Mouse (Mus musculus) heart, postnatal 0 days (tissue): ENCODE measurements at regions not wholly inside any gene's neighbourhood (a gene's known extent, or its start where the extent isn't known, plus 50 kb on each side); places are given as distances from the start of the nearest gene placed in this dataset.

Experiments
- CTCF ChIP-seq: IDR thresholded peaks from 2 replicates; pipeline ENCODE4 v1.5.1; 2016; ENCODE audit warnings: antibody characterized with exemption, control low read depth, low read depth
- EP300 ChIP-seq: IDR thresholded peaks from 2 replicates; pipeline ENCODE4 v1.6.1; 2016; ENCODE audit warnings: antibody characterized with exemption, low read depth

DNA sequence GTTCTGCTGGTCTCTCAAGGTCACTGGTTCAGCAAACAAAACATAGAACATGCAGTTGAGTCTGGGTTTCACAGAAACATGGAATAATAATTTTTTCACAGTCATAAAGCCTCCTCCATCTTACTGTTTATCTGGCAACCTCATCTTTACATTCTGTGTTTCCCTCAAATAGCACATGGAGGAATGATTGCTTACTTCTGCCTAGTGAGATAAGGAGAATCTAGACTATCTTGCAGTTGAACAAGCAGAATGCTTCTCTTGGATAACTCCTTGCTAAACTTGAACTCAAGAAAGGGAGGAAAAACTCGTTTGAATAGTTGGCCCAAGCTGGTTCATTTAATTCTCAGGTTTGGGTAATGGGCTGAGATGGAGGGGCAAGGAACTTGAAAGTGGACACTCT is 112.8 kb downstream of the Gm21750 start:
- no peak for TF ChIP-seq CTCF
- TF ChIP-seq EP300: no peak
